Mouse (Mus musculus) left cerebral cortex, adult 2 months (tissue): ENCODE measurements around the gene Obscn. TPM values are rescaled to one million over a fixed set of nuclear protein-coding genes. Genes with fewer than 3 reads are reported as not detected.
A peak's percentile ranks its signal among the peaks of the same experiment; 100 is the strongest.

Experiments used
- DNase-seq, 2 experiments: peaks; one replicate each; pipeline ENCODE4 v3.0.0; 2021 to 2022; ENCODE audit warnings: low spot score in 2 of 2, mixed read lengths in 1 of 2; ENCODE audit errors: extremely low spot score in 1 of 2
- H3K27ac ChIP-seq: fragments of 200-600 bp; 2 replicates; pipeline ENCODE4 v1.8.1; 2022
- H3K4me3 ChIP-seq: fragments of 200-600 bp; 2 replicates; pipeline ENCODE4 v1.8.1; 2022
- CTCF ChIP-seq: fragments of 200-600 bp; IDR thresholded peaks from 2 replicates; pipeline ENCODE4 v1.8.1; 2022; ENCODE audit warnings: antibody characterized with exemption, mild to moderate bottlenecking, moderate library complexity
- intact Hi-C: fragments of 180-260 bp; cut with DNase I; formaldehyde crosslinking; loops from one replicate; pipeline ENCODE4 v1.15.1; 2025
- total RNA-seq, 2 experiments: library from RNA; stranded (reverse); gene quantifications; 2 replicates each; pipeline ENCODE4 v1.2.3; 2021

Gene Obscn
- total RNA-seq, 2 experiments from 2014 or later = 1.5 to 1.9 TPM

- Histone ChIP-seq H3K27ac (peak within 1 kb of the TSS; percentile 99), H3K4me3 (peak within 1 kb of the TSS; percentile 60)
- peak; percentile 45 for TF ChIP-seq CTCF
- DNase-seq = peak; percentile 97 to 99
- intact Hi-C loops = loop anchor here (1.0 to 2.0 kb wide), 2 partner anchors 19 to 65 kb away; partner anchors contain the start of genes Arf1 and Gjc2
Measured at GRCm38 (mm10) chr11:59163255-59164236, 27.3 kb upstream of the Obscn start, which contains the start of gene Iba57. TSS of gene Iba57 (minus strand) at chr11:59163739.

GRCm38 (mm10) chr11:59162443-59163254 is 26.4 kb upstream of the Obscn start:
- no peak for DNase-seq
- no peak for TF ChIP-seq CTCF
- intact Hi-C loops = loop anchor here (1.0 to 2.0 kb wide), 2 partner anchors 20 to 66 kb away; partner anchors contain the start of genes Arf1 and Gjc2
- Histone ChIP-seq H3K4me3 (peak overlapping the region; percentile 60), H3K27ac (peak overlapping the region; percentile 99)

GRCm38 (mm10) chr11:59161398-59161797 is 25.2 kb upstream of the Obscn start:
- no peak for DNase-seq
- Histone ChIP-seq H3K27ac (no peak overlapping the region), H3K4me3 (no peak overlapping the region)
- no peak; the same call in 1 of the 2 replicates for TF ChIP-seq CTCF
- intact Hi-C loops = no loop called here

- no peak overlapping the region for H3K4me3 ChIP-seq
- TF ChIP-seq CTCF = no peak
- no peak overlapping the region for H3K27ac ChIP-seq
- no peak for DNase-seq
- intact Hi-C loops = no loop called here
Measured at GRCm38 (mm10) chr11:59159558-59159957, 23.4 kb upstream of the Obscn start.

- intact Hi-C loops = no loop called here
- Histone ChIP-seq H3K4me3 (no peak overlapping the region), H3K27ac (no peak overlapping the region)
- DNase-seq = no peak
- TF ChIP-seq CTCF = no peak
Measured at GRCm38 (mm10) chr11:59159099-59159498, 22.9 kb upstream of the Obscn start.

- TF ChIP-seq CTCF = no peak
- no peak for DNase-seq
- H3K4me3 ChIP-seq = no peak overlapping the region
- intact Hi-C loops = no loop called here
- no peak overlapping the region for H3K27ac ChIP-seq
Measured at GRCm38 (mm10) chr11:59155900-59156299, 19.7 kb upstream of the Obscn start.

- no peak for TF ChIP-seq CTCF
- DNase-seq = no peak
- intact Hi-C loops = no loop called here
- H3K27ac ChIP-seq = no peak overlapping the region
- H3K4me3 ChIP-seq = no peak overlapping the region
Measured at GRCm38 (mm10) chr11:59154220-59154619, 18.0 kb upstream of the Obscn start.

GRCm38 (mm10) chr11:59151729-59152128 is 15.5 kb upstream of the Obscn start:
- intact Hi-C loops = no loop called here

GRCm38 (mm10) chr11:59149302-59149701 is 13.1 kb upstream of the Obscn start:
- DNase-seq = no peak
- Histone ChIP-seq H3K4me3 (no peak overlapping the region), H3K27ac (no peak overlapping the region)
- intact Hi-C loops = no loop called here
- TF ChIP-seq CTCF = no peak

More at GRCm38 (mm10) chr11:59151729-59152128, 15.5 kb upstream of the Obscn start:
- H3K27ac ChIP-seq = no peak overlapping the region
- peak; percentile 19 for TF ChIP-seq CTCF
- no peak for DNase-seq
- H3K4me3 ChIP-seq = no peak overlapping the region

GRCm38 (mm10) chr11:59142962-59143361 is 6.8 kb upstream of the Obscn start:
- Histone ChIP-seq H3K4me3 (no peak overlapping the region), H3K27ac (no peak overlapping the region)
- intact Hi-C loops = no loop called here
- no peak for TF ChIP-seq CTCF
- no peak for DNase-seq

GRCm38 (mm10) chr11:59141772-59142370 is 5.7 kb upstream of the Obscn start:
- no peak overlapping the region for H3K4me3 ChIP-seq
- no peak for DNase-seq
- intact Hi-C loops = no loop called here
- H3K27ac ChIP-seq = no peak overlapping the region
- TF ChIP-seq CTCF = no peak
